Mouse (Mus musculus): Measurements from ENCODE around the gene Prdm16. TPM values are rescaled to one million over a fixed set of nuclear protein-coding genes. Genes with fewer than 3 reads are reported as not detected.

Gene Prdm16
- polyA plus RNA-seq, 1 experiment from 2014 or later: 7.7 TPM

- Histone ChIP-seq H3K4me3 (replicated peaks) (peak overlapping the region; percentile 16; the same call in 1 of the 2 replicates), H3K27me3 (replicated peaks) (peaks cover 71% of the 10 kb centered on the region), H3K27ac (replicated peaks) (no peak overlapping the region), H3K9me3 (replicated peaks) (no peaks in the 10 kb centered on the region), H3K9ac (replicated peaks) (no peak overlapping the region), H3K36me3 (no peaks in the 10 kb centered on the region), H3K4me1 (peaks cover 39% of the 10 kb centered on the region), H3K4me2 (peak overlapping the region; percentile 63)
- 12% methylated on average over 15 of the region's 15 CpGs for WGBS
- ATAC-seq (ENCODE audit: low FRiP score): no peak
Observed at GRCm38 (mm10) chr4:154638320-154638886, 1.7 kb upstream of the Prdm16 start.

- H3K27me3 ChIP-seq (replicated peaks): peaks cover 71% of the 10 kb centered on the region
- H3K4me1 ChIP-seq: peaks cover 42% of the 10 kb centered on the region
- peak overlapping the region; percentile 77; the same call in 1 of the 2 replicates for H3K27ac ChIP-seq (replicated peaks)
- peak overlapping the region; percentile 63 for H3K4me2 ChIP-seq
- ATAC-seq (ENCODE audit: low FRiP score): no peak
- 0 out of 2 replicates have a peak overlapping the region, but pooled peaks have one; percentile 14 for H3K9ac ChIP-seq (replicated peaks)
- peak overlapping the region; percentile 44 for H3K4me3 ChIP-seq (replicated peaks)
- no peaks in the 10 kb centered on the region for H3K9me3 ChIP-seq (replicated peaks)
- WGBS: under 1% methylated on average over 55 of the region's 73 CpGs
- H3K36me3 ChIP-seq: no peaks in the 10 kb centered on the region
Observed at GRCm38 (mm10) chr4:154637468-154638319, 1.0 kb upstream of the Prdm16 start.

- Histone ChIP-seq H3K4me1 (peaks cover 39% of the 10 kb centered on the region), H3K36me3 (no peaks in the 10 kb centered on the region), H3K4me3 (replicated peaks) (peak overlapping the region; percentile 44), H3K4me2 (peak overlapping the region; percentile 63), H3K9me3 (replicated peaks) (no peaks in the 10 kb centered on the region), H3K9ac (replicated peaks) (peak overlapping the region; percentile 46), H3K27ac (replicated peaks) (peak overlapping the region; percentile 77), H3K27me3 (replicated peaks) (peaks cover 75% of the 10 kb centered on the region)
- peak; percentile 48; the same call in 1 of the 2 replicates for ATAC-seq (ENCODE audit: low FRiP score)
- WGBS: 0% methylated on average over 23 of the region's 30 CpGs
Observed at GRCm38 (mm10) chr4:154636053-154636433, 630 bp downstream of the Prdm16 start.

GRCm38 (mm10) chr4:154635241-154636052 lies 1.2 kb downstream of the Prdm16 start:
- Histone ChIP-seq H3K4me3 (replicated peaks) (peak overlapping the region; percentile 44), H3K27ac (replicated peaks) (peak overlapping the region; percentile 77), H3K36me3 (no peaks in the 10 kb centered on the region), H3K9me3 (replicated peaks) (no peaks in the 10 kb centered on the region), H3K27me3 (replicated peaks) (peaks cover 75% of the 10 kb centered on the region), H3K4me1 (peaks cover 39% of the 10 kb centered on the region), H3K9ac (replicated peaks) (peak overlapping the region; percentile 46), H3K4me2 (peak overlapping the region; percentile 63)
- WGBS: under 1% methylated on average over 86 of the region's 94 CpGs
- peak; percentile 21; the same call in 1 of the 2 replicates for ATAC-seq (ENCODE audit: low FRiP score)

- peaks cover 39% of the 10 kb centered on the region for H3K4me1 ChIP-seq
- no peak for ATAC-seq (ENCODE audit: low FRiP score)
Observed at GRCm38 (mm10) chr4:154634470-154635240, 2.0 kb downstream of the Prdm16 start.

GRCm38 (mm10) chr4:154634001-154634400 lies 2.7 kb downstream of the Prdm16 start:
- no peak overlapping the region for H3K27ac ChIP-seq (replicated peaks)
- no peaks in the 10 kb centered on the region for H3K9me3 ChIP-seq (replicated peaks)
- ATAC-seq (ENCODE audit: low FRiP score): no peak
- WGBS: 45% methylated on average over 3 of the region's 3 CpGs
- H3K4me2 ChIP-seq: peak overlapping the region; percentile 63
- H3K36me3 ChIP-seq: no peaks in the 10 kb centered on the region
- no peak overlapping the region for H3K9ac ChIP-seq (replicated peaks)
- H3K27me3 ChIP-seq (replicated peaks): peaks cover 73% of the 10 kb centered on the region
- peak overlapping the region; percentile 44 for H3K4me3 ChIP-seq (replicated peaks)
- H3K4me1 ChIP-seq: peaks cover 39% of the 10 kb centered on the region

More at GRCm38 (mm10) chr4:154634470-154635240, 2.0 kb downstream of the Prdm16 start:
- H3K27ac ChIP-seq (replicated peaks): peak overlapping the region; percentile 77; the same call in 1 of the 2 replicates
- no peaks in the 10 kb centered on the region for H3K36me3 ChIP-seq
- peak overlapping the region; percentile 63 for H3K4me2 ChIP-seq
- 10% methylated on average over 44 of the region's 44 CpGs for WGBS
- peak overlapping the region; percentile 44 for H3K4me3 ChIP-seq (replicated peaks)
- H3K9ac ChIP-seq (replicated peaks): peak overlapping the region; percentile 46; the same call in 1 of the 2 replicates
- peaks cover 73% of the 10 kb centered on the region for H3K27me3 ChIP-seq (replicated peaks)
- H3K9me3 ChIP-seq (replicated peaks): no peaks in the 10 kb centered on the region

GRCm38 (mm10) chr4:154632800-154633764 lies 3.6 kb downstream of the Prdm16 start:
- Histone ChIP-seq H3K9me3 (replicated peaks) (no peaks in the 10 kb centered on the region), H3K4me2 (peak overlapping the region; percentile 63), H3K27ac (replicated peaks) (no peak overlapping the region), H3K36me3 (no peaks in the 10 kb centered on the region), H3K9ac (replicated peaks) (no peak overlapping the region), H3K4me1 (peaks cover 39% of the 10 kb centered on the region), H3K27me3 (replicated peaks) (peaks cover 73% of the 10 kb centered on the region), H3K4me3 (replicated peaks) (0 out of 2 replicates have a peak overlapping the region, but pooled peaks have one; percentile 44)
- ATAC-seq (ENCODE audit: low FRiP score): no peak
- WGBS: 29% methylated on average over 14 of the region's 14 CpGs

GRCm38 (mm10) chr4:154630763-154631162 lies 5.9 kb downstream of the Prdm16 start:
- no peak overlapping the region for H3K4me3 ChIP-seq (replicated peaks)
- peaks cover 31% of the 10 kb centered on the region for H3K4me1 ChIP-seq
- no peak overlapping the region for H3K4me2 ChIP-seq
- no peaks in the 10 kb centered on the region for H3K9me3 ChIP-seq (replicated peaks)
- peaks cover 84% of the 10 kb centered on the region for H3K27me3 ChIP-seq (replicated peaks)
- WGBS: 59% methylated on average over 3 of the region's 3 CpGs
- H3K36me3 ChIP-seq: no peaks in the 10 kb centered on the region
- no peak for ATAC-seq (ENCODE audit: low FRiP score)
- H3K9ac ChIP-seq (replicated peaks): no peak overlapping the region
- no peak overlapping the region for H3K27ac ChIP-seq (replicated peaks)

- H3K36me3 ChIP-seq: no peaks in the 10 kb centered on the region
- peaks cover 21% of the 10 kb centered on the region for H3K4me1 ChIP-seq
- H3K4me3 ChIP-seq (replicated peaks): no peak overlapping the region
- H3K4me2 ChIP-seq: no peak overlapping the region
- no peak overlapping the region for H3K27ac ChIP-seq (replicated peaks)
- no peak for ATAC-seq (ENCODE audit: low FRiP score)
- H3K9me3 ChIP-seq (replicated peaks): no peaks in the 10 kb centered on the region
- H3K27me3 ChIP-seq (replicated peaks): peaks cover 84% of the 10 kb centered on the region
- no peak overlapping the region for H3K9ac ChIP-seq (replicated peaks)
- 82% methylated on average over 5 of the region's 5 CpGs for WGBS
Observed at GRCm38 (mm10) chr4:154627419-154628142, 9.1 kb downstream of the Prdm16 start.
